Mouse (Mus musculus) mature B cell (primary cell): ENCODE measurements around the gene Rdh16f2.
"Not testable (repeated sequence)": the region's sequence is repeated elsewhere in the genome, so short reads cannot be mapped to it uniquely, and the experiment has no call there.

Experiments used
- in situ Hi-C: fragments of 300-500 bp; cut with MboI; formaldehyde crosslinking; loops from 2 replicates; pipeline ENCODE4 v1.14.3; 2019

Rdh16f2 gene

GRCm38 (mm10) chr10:127866232-127866631, at the start of gene Rdh16f2:
TSS of gene Rdh16f2 (plus strand) at chr10:127866474.
- in situ Hi-C loops = no loop called here

- in situ Hi-C loops = not testable (repeated sequence)
Observed at GRCm38 (mm10) chr10:127817268-127817910, 48.9 kb upstream of the Rdh16f2 start.

- in situ Hi-C loops = not testable (repeated sequence)
Observed at GRCm38 (mm10) chr10:127821806-127822205, 44.5 kb upstream of the Rdh16f2 start.

- in situ Hi-C loops = no loop called here
Observed at GRCm38 (mm10) chr10:127825386-127825785, 40.9 kb upstream of the Rdh16f2 start.

GRCm38 (mm10) chr10:127829121-127829520, 37.2 kb upstream of the Rdh16f2 start:
- in situ Hi-C loops = no loop called here

GRCm38 (mm10) chr10:127834186-127834585, 32.1 kb upstream of the Rdh16f2 start:
- in situ Hi-C loops = not testable (repeated sequence)

GRCm38 (mm10) chr10:127835292-127835691, 31.0 kb upstream of the Rdh16f2 start:
- in situ Hi-C loops = no loop called here

GRCm38 (mm10) chr10:127837793-127838192, 28.5 kb upstream of the Rdh16f2 start:
- in situ Hi-C loops = not testable (repeated sequence)

GRCm38 (mm10) chr10:127838539-127838938, 27.7 kb upstream of the Rdh16f2 start:
- in situ Hi-C loops = no loop called here

GRCm38 (mm10) chr10:127840776-127841175, 25.5 kb upstream of the Rdh16f2 start:
- in situ Hi-C loops = no loop called here

GRCm38 (mm10) chr10:127845945-127846344, 20.3 kb upstream of the Rdh16f2 start:
- in situ Hi-C loops = not testable (repeated sequence)

GRCm38 (mm10) chr10:127848089-127848488, 18.2 kb upstream of the Rdh16f2 start:
- in situ Hi-C loops = no loop called here

- in situ Hi-C loops = no loop called here
Observed at GRCm38 (mm10) chr10:127849628-127850027, 16.6 kb upstream of the Rdh16f2 start, which contains the start of gene Rdh19. TSS of gene Rdh19 (plus strand) at chr10:127849928.

GRCm38 (mm10) chr10:127856376-127856775, 9.9 kb upstream of the Rdh16f2 start:
- in situ Hi-C loops = no loop called here

- in situ Hi-C loops = no loop called here
Observed at GRCm38 (mm10) chr10:127864931-127865330, 1.3 kb upstream of the Rdh16f2 start.

GRCm38 (mm10) chr10:127872484-127872883, 6.2 kb downstream of the Rdh16f2 start:
- in situ Hi-C loops = no loop called here

GRCm38 (mm10) chr10:127877681-127878080, 11.4 kb downstream of the Rdh16f2 start:
- in situ Hi-C loops = no loop called here

GRCm38 (mm10) chr10:127878262-127879057, 12.2 kb downstream of the Rdh16f2 start:
- in situ Hi-C loops = no loop called here

- in situ Hi-C loops = no loop called here
Observed at GRCm38 (mm10) chr10:127879155-127879688, 12.9 kb downstream of the Rdh16f2 start.

GRCm38 (mm10) chr10:127881041-127881440, 14.8 kb downstream of the Rdh16f2 start:
- in situ Hi-C loops = no loop called here

GRCm38 (mm10) chr10:127886551-127886950, 20.3 kb downstream of the Rdh16f2 start:
- in situ Hi-C loops = no loop called here

- in situ Hi-C loops = no loop called here
Observed at GRCm38 (mm10) chr10:127886971-127887370, 20.7 kb downstream of the Rdh16f2 start.

- in situ Hi-C loops = no loop called here
Observed at GRCm38 (mm10) chr10:127888605-127889004, 22.3 kb downstream of the Rdh16f2 start, which contains the start of gene Rdh7. TSS of gene Rdh7 (minus strand) at chr10:127888817.
